Mouse (Mus musculus) MEL (cell line): ENCODE results near the gene Acap1.

Source experiments
- CHD1 ChIP-seq: IDR thresholded peaks from 2 replicates; pipeline ENCODE4 v1.6.1; 2012; ENCODE audit warnings: low read depth, mild to moderate bottlenecking, inconsistent platforms, low read length, improper control_type of control experiment
- CTCF ChIP-seq, 3 experiments: IDR thresholded peaks in 2 of 3; conservative IDR thresholded peaks in 1 of 3; 2 replicates each; pipeline ENCODE4 v1.5.1; 2011 to 2012; ENCODE audit warnings: low read length in 3 of 3, low read depth in 2 of 3, mild to moderate bottlenecking in 2 of 3, improper control_type of control experiment in 1 of 3, inconsistent platforms in 1 of 3, mixed read lengths in 1 of 3, moderate library complexity in 1 of 3; ENCODE audit not compliant: control insufficient read depth in 1 of 3, insufficient read depth in 1 of 3, poor library complexity in 1 of 3, severe bottlenecking in 1 of 3
- POLR2A ChIP-seq, 2 experiments: IDR thresholded peaks; 2 replicates each; pipeline ENCODE4 v1.6.1; 2011 to 2012; ENCODE audit warnings: low read length in 2 of 2, mild to moderate bottlenecking in 2 of 2, control low read depth in 1 of 2, improper control_type of control experiment in 1 of 2, low read depth in 1 of 2, moderate library complexity in 1 of 2; ENCODE audit not compliant: control insufficient read depth in 1 of 2, insufficient read depth in 1 of 2, poor library complexity in 1 of 2
- RCOR1 ChIP-seq: IDR thresholded peaks from 2 replicates; pipeline ENCODE4 v1.6.1; 2012; ENCODE audit warnings: low read depth, mild to moderate bottlenecking, inconsistent platforms, low read length, improper control_type of control experiment
- TCF12 ChIP-seq: IDR thresholded peaks from 2 replicates; pipeline ENCODE4 v1.6.1; 2014; ENCODE audit warnings: low read depth, mild to moderate bottlenecking, inconsistent platforms, low read length, improper control_type of control experiment, moderate library complexity
- UBTF ChIP-seq: IDR thresholded peaks from 2 replicates; pipeline ENCODE4 v1.6.1; 2012; ENCODE audit warnings: low read depth, mild to moderate bottlenecking, inconsistent platforms, low read length, improper control_type of control experiment, moderate library complexity, borderline replicate concordance; ENCODE audit not compliant: insufficient read depth
- ZC3H11A ChIP-seq: IDR thresholded peaks from 2 replicates; pipeline ENCODE4 v1.6.1; 2012; ENCODE audit warnings: low read depth, mild to moderate bottlenecking, inconsistent platforms, low read length, improper control_type of control experiment
- ZMIZ1 ChIP-seq: IDR thresholded peaks from 2 replicates; pipeline ENCODE4 v1.6.1; 2012; ENCODE audit warnings: low read depth, mild to moderate bottlenecking, inconsistent platforms, low read length, improper control_type of control experiment, moderate library complexity

DNA sequence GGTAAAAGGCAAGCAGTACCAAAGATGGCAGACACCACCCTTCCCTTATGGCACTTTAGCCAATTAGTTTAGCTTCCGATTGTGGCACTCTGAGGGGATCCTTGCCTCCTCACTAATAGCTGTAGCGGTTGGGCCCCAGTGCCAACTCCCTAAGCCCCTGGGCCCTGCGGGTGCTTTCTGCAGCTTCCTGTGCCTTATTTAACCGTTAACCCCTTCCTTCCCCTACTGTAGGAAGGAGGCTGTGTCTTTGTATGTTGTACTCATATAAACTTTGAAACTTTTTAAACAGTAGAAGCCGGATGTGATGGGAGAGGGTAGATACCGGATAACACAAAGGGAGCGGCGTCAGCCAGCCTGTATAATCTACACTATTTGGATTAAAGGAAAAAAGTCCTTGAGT, 44.6 kb downstream of the Acap1 start:
- TF ChIP-seq CTCF (IDR thresholded peaks at IDR 0.05 in 2 of 3, conservative IDR thresholded peaks at IDR 0.05 in 1 of 3; ENCODE audit: control insufficient read depth in 1 of 3, insufficient read depth in 1 of 3, low read depth in 2 of 3, low read length in 3 of 3, poor library complexity in 1 of 3, severe bottlenecking in 1 of 3), result no peak
- no peak for TF ChIP-seq ZMIZ1
- no peak for TF ChIP-seq POLR2A (IDR thresholded peaks at IDR 0.05; ENCODE audit: control insufficient read depth in 1 of 2, insufficient read depth in 1 of 2, low read depth in 1 of 2, low read length in 2 of 2, poor library complexity in 1 of 2)
- no peak for TF ChIP-seq CHD1
- no peak for TF ChIP-seq UBTF
- TF ChIP-seq TCF12, result no peak
- no peak for TF ChIP-seq ZC3H11A
- TF ChIP-seq RCOR1, result no peak
